Mouse (Mus musculus) lung, embryonic 14.5 days (tissue): ENCODE measurements at regions not wholly inside any gene's neighbourhood (a gene's known extent, or its start where the extent isn't known, plus 50 kb on each side); places are given as distances from the start of the nearest gene placed in this dataset.

Source experiments
- ATAC-seq: fragments of 200-750 bp; cut with Nextera tagmentation; 2 replicates; pipeline ENCODE4 v1.8.0; 2017; ENCODE audit warnings: mild to moderate bottlenecking, moderate TSS enrichment, moderate library complexity; ENCODE audit not compliant: insufficient read depth
- DNase-seq: peaks from one replicate; pipeline ENCODE4 v3.0.0-alpha.2; 2015
- H3K27ac ChIP-seq: fragments of 300-500 bp; sonication (generic); 2 replicates; pipeline ENCODE4 v1.5.1; 2014; ENCODE audit warnings: low read depth, mild to moderate bottlenecking, moderate library complexity
- H3K27me3 ChIP-seq: fragments of 300-500 bp; sonication (generic); 2 replicates; pipeline ENCODE4 v1.6.1; 2014; ENCODE audit warnings: low read length, control low read depth; ENCODE audit not compliant: insufficient read depth
- H3K36me3 ChIP-seq: fragments of 300-500 bp; sonication (generic); 2 replicates; pipeline ENCODE4 v1.6.1; 2014; ENCODE audit warnings: control low read depth; ENCODE audit not compliant: insufficient read depth
- H3K4me1 ChIP-seq: fragments of 300-500 bp; sonication (generic); 2 replicates; pipeline ENCODE4 v1.6.1; 2014; ENCODE audit warnings: antibody characterized with exemption, control low read depth; ENCODE audit not compliant: insufficient read depth
- H3K4me2 ChIP-seq: fragments of 300-500 bp; sonication (generic); 2 replicates; pipeline ENCODE4 v1.6.1; 2014; ENCODE audit warnings: mild to moderate bottlenecking
- H3K4me3 ChIP-seq: fragments of 300-500 bp; sonication (generic); 2 replicates; pipeline ENCODE4 v1.5.1; 2014; ENCODE audit warnings: low read depth, low read length
- H3K9ac ChIP-seq: fragments of 300-500 bp; sonication (generic); 2 replicates; pipeline ENCODE4 v1.6.1; 2014
- H3K9me3 ChIP-seq: fragments of 300-500 bp; sonication (generic); 2 replicates; pipeline ENCODE4 v1.6.1; 2016; ENCODE audit warnings: low read depth, low read length, control low read depth
- CTCF ChIP-seq: IDR thresholded peaks from 2 replicates; pipeline ENCODE4 v1.5.1; 2016; ENCODE audit warnings: antibody characterized with exemption, low read depth
- WGBS: fragments of 180-500 bp; shearing (Covaris S2); extraction: QIAGEN DNeasy Blood & Tissue Kit; methylation state at CpG from one replicate; pipeline ENCODE4 v1.1.7; 2014; 5-methylcytosine and 5-hydroxymethylcytosine counted together

- H3K27me3 ChIP-seq: no peaks in the 10 kb centered on the region
- no peaks in the 10 kb centered on the region for H3K9me3 ChIP-seq
- ATAC-seq (no peak), DNase-seq (no peak)
- no peak overlapping the region for H3K9ac ChIP-seq
- H3K4me3 ChIP-seq: no peak overlapping the region
- 58% methylated on average over 3 of the region's 3 CpGs for WGBS
- TF ChIP-seq CTCF: no peak
- no peak overlapping the region for H3K27ac ChIP-seq
- no peaks in the 10 kb centered on the region for H3K4me1 ChIP-seq
- H3K36me3 ChIP-seq: no peaks in the 10 kb centered on the region
- H3K4me2 ChIP-seq: no peak overlapping the region
Observed at GRCm38 (mm10) chr10:45855514-45855913, 277.9 kb downstream of the Hace1 start.

DNA sequence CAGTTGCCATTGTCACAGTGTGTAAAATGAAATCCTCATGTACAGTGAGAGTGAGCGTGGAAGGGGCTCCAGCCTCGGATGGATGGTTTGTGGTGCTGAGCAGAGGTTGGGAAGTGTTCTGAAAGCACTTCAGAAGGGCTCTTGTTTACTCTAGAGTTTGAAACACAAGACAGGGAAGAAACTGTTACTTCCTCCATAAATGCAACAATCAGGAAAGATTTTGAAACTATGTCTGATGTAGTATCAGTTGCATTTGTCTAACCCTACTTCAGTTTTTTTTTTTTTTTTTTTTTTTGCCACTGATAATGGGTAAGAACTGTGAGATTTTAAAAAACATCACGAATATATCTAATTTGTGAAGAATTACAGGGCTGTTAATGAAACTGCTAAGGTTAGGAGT, 281.5 kb downstream of the Hace1 start:
- ATAC-seq (no peak), DNase-seq (no peak)
- H3K4me2 ChIP-seq: no peak overlapping the region
- no peaks in the 10 kb centered on the region for H3K4me1 ChIP-seq
- no peak overlapping the region for H3K27ac ChIP-seq
- H3K4me3 ChIP-seq: no peak overlapping the region
- H3K36me3 ChIP-seq: no peaks in the 10 kb centered on the region
- H3K9ac ChIP-seq: no peak overlapping the region
- no peaks in the 10 kb centered on the region for H3K27me3 ChIP-seq
- no peak for TF ChIP-seq CTCF
- WGBS: 47% methylated on average over 3 of the region's 3 CpGs
- H3K9me3 ChIP-seq: no peaks in the 10 kb centered on the region

DNA sequence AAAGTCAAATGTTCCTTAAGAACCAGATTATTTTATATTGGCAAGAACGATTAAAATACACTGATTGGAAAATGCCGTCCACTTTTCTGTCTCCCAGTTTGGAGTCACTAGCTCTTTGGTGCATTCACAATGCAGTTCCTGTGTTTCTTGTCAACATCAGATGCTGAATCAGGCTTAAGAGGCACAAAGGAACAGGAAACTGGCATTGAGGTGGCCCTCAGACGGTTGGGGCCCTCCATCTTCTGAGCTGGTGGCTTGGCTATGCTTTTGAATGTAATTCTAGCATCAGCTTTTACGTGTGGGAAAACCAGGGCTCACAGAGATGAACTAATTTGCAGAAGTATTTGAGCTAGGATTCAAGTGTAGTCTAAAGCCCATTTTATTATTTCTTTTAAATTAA, 282.3 kb downstream of the Hace1 start:
- Histone ChIP-seq H3K27ac (no peak overlapping the region), H3K9me3 (no peaks in the 10 kb centered on the region), H3K4me1 (no peaks in the 10 kb centered on the region), H3K4me2 (no peak overlapping the region), H3K4me3 (no peak overlapping the region), H3K9ac (no peak overlapping the region), H3K36me3 (no peaks in the 10 kb centered on the region), H3K27me3 (no peaks in the 10 kb centered on the region)
- DNase-seq (no peak), ATAC-seq (no peak)
- TF ChIP-seq CTCF: no peak
- 74% methylated on average over 4 of the region's 4 CpGs for WGBS

GRCm38 (mm10) chr10:45860696-45861095, 283.1 kb downstream of the Hace1 start:
- DNase-seq: no peak
- H3K4me2 ChIP-seq: no peak overlapping the region
- no peak overlapping the region for H3K9ac ChIP-seq
- no peak for TF ChIP-seq CTCF
- no peak for ATAC-seq
- WGBS: 65% methylated on average over 4 of the region's 4 CpGs
- H3K27me3 ChIP-seq: no peaks in the 10 kb centered on the region
- no peak overlapping the region for H3K4me3 ChIP-seq
- H3K9me3 ChIP-seq: no peaks in the 10 kb centered on the region
- no peak overlapping the region for H3K27ac ChIP-seq
- H3K36me3 ChIP-seq: no peaks in the 10 kb centered on the region
- no peaks in the 10 kb centered on the region for H3K4me1 ChIP-seq

- no peak for TF ChIP-seq CTCF
- no peak overlapping the region for H3K4me3 ChIP-seq
- DNase-seq (no peak), ATAC-seq (no peak)
- no peak overlapping the region for H3K27ac ChIP-seq
- peaks cover 2% of the 10 kb centered on the region; the same call in 1 of the 2 replicates for H3K4me1 ChIP-seq
- H3K9me3 ChIP-seq: no peaks in the 10 kb centered on the region
- H3K9ac ChIP-seq: no peak overlapping the region
- no peaks in the 10 kb centered on the region for H3K27me3 ChIP-seq
- no peaks in the 10 kb centered on the region for H3K36me3 ChIP-seq
- no peak overlapping the region for H3K4me2 ChIP-seq
- WGBS: 53% methylated on average over 4 of the region's 4 CpGs
Observed at GRCm38 (mm10) chr10:45865793-45866192, 288.2 kb downstream of the Hace1 start.

- Histone ChIP-seq H3K9me3 (no peaks in the 10 kb centered on the region), H3K4me1 (peaks cover 2% of the 10 kb centered on the region; the same call in 1 of the 2 replicates), H3K4me2 (no peak overlapping the region), H3K27me3 (no peaks in the 10 kb centered on the region), H3K9ac (no peak overlapping the region), H3K27ac (no peak overlapping the region), H3K4me3 (no peak overlapping the region), H3K36me3 (no peaks in the 10 kb centered on the region)
- ATAC-seq: no peak
- peak; percentile 28 for DNase-seq
- no peak for TF ChIP-seq CTCF
- WGBS: 25% methylated on average over 3 of the region's 3 CpGs
Observed at GRCm38 (mm10) chr10:45866860-45867259, 289.2 kb downstream of the Hace1 start.

- Histone ChIP-seq H3K9me3 (no peaks in the 10 kb centered on the region), H3K9ac (no peak overlapping the region), H3K27me3 (no peaks in the 10 kb centered on the region), H3K27ac (no peak overlapping the region), H3K4me3 (no peak overlapping the region), H3K4me2 (no peak overlapping the region), H3K36me3 (no peaks in the 10 kb centered on the region), H3K4me1 (peaks cover 2% of the 10 kb centered on the region; the same call in 1 of the 2 replicates)
- DNase-seq (no peak), ATAC-seq (no peak)
- TF ChIP-seq CTCF: no peak
- 76% methylated on average over 4 of the region's 4 CpGs for WGBS
Observed at GRCm38 (mm10) chr10:45871028-45871427, 293.4 kb downstream of the Hace1 start.
